Mouse (Mus musculus): ENCODE results near the gene Cfap61.

Cfap61 gene

DNA sequence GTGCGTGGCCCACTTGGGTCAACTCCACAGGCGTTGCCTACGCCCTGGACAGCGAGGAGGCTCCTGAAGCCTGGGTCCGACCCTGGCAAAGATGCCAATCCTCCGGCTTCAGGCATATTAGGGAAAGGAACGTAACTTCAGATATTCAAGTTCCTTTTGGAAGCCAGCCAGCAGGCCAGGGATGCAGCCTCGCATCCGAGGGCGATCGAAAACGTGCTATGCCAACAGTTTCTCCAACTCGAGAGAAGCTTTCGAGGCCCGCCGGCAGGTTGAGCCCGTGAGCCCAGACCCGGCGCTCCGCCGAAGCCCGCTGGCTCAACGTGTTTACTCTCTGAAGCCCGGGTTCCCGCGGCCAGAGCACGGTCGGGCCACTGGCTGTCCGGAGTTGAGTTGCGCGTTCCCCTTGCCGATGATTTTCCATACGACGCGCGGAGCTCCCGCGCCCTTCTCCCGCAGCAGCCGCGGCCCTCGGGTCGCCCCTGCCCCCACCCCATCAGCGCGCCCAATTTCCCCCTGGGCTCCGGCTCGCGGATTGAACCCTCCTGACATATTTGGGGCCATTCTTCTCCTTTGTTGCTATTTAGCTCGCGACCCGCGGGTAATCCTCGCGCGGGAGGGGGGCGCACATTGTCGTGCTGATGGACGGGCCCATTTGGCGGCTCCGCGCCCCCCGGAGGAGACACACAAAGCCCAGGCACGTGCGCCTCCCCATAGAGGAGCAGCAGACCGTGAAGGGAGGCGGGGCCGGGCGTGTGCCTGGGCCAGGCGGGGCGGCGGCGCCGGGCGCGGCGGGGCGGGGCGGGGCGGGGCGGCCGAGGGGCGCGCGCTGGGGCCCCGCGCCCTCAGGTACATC lies 286.7 kb downstream of the Cfap61 start, which contains the start of gene Insm1:
Gene Insm1, plus strand, starts transcription at position 846 of the 853 bp plus-strand sequence.
- no peak for DNase-seq (ENCODE audit: low read depth)

DNA sequence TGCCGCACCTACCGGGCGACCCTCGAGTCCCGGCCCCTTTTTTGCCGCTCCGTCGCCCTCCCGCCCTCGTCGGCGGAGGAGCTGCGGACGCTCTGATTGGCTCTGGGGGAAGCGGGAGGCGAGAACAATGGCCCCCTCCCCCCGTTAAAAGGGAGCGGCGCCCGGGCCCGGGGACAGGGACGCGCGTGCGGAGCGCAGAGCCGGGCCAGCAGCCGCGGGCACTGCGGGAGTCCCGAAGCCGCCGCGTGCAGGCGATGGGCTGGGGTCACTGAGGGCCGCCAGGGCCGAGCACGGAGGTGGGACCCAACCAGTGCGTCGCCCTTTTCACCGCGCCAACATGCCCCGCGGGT lies 287.3 kb downstream of the Cfap61 start:
- DNase-seq (ENCODE audit: low read depth) = no peak

DNA sequence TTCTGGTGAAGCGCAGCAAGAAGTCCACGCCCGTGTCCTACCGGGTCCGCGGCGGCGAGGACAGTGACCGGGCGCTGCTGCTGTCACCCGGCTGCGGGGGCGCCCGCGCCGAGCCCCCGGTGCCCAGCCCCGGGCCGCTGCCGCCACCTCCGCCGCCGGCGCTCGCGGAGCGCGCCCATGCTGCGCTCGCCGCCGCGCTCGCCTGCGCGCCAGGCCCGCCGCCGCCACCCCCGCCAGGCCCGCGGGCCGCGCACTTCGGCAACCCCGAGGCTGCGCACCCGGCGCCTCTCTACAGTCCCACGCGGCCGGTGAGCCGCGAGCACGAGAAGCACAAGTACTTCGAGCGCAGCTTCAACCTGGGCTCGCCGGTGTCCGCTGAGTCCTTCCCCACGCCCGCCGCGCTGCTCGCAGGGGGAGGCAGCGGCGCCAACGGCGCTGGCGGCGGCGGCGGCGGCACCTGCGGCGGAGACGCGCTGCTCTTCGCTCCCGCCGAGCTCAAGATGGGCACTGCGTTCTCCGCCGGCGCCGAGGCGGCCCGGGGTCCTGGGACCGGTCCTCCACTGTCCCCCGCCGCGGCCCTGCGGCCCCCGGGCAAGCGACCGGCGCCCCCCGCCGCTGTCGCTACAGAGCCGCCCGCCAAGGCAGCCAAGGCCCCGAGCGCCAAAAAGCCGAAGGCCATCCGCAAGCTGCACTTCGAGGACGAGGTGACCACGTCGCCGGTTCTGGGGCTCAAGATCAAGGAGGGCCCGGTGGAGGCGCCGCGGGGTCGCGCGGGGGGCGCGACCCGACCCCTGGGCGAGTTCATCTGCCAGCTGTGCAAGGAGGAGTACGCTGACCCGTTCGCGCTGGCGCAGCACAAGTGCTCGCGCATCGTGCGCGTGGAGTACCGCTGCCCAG lies 287.9 kb downstream of the Cfap61 start:
- no peak for DNase-seq (ENCODE audit: low read depth)

DNA sequence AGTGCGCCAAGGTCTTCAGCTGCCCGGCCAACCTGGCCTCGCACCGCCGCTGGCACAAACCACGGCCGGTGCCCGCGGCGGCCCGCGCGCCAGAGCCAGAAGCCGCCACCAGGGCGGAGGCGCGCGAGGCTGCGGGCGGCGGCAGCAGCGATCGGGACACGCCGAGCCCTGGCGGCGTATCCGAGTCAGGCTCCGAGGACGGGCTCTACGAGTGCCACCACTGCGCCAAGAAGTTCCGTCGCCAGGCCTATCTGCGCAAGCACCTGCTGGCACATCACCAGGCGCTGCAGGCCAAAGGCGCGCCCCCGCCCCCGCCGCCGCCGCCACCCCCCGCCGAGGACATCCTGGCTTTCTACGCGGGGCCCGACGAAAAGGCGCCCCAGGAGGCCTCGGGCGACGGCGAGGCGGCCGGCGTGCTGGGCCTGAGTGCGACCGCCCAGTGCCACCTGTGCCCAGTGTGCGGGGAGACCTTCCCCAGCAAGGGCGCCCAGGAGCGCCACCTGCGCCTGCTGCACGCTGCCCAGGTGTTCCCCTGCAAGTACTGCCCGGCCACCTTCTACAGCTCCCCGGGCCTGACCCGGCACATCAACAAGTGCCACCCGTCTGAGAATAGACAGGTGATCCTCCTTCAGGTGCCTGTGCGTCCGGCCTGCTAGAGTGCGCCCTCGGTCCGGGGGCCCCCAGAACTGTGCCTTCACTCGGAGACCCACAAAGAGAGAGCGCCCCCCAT lies 288.8 kb downstream of the Cfap61 start:
- no peak for DNase-seq (ENCODE audit: low read depth)

DNA sequence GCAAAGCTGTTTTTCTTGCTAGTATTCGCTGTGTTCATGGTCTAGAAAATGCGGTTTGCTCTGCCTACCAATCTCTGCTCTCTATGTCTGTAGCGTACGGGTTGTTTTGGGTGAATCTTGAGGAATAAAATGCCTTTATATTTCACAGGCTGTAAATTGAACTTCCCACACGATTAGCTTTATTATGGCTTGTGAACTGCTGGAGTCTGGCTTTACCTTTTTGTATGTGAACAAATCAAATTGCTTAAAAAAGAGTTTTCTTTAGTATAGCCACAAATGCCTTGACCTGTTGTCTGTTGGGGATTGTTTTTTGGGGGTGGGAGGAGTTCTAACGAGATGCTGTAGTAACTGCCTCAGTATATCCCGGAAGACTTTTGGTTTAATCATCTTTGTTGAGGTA lies 289.6 kb downstream of the Cfap61 start:
- no peak for DNase-seq (ENCODE audit: low read depth)

DNA sequence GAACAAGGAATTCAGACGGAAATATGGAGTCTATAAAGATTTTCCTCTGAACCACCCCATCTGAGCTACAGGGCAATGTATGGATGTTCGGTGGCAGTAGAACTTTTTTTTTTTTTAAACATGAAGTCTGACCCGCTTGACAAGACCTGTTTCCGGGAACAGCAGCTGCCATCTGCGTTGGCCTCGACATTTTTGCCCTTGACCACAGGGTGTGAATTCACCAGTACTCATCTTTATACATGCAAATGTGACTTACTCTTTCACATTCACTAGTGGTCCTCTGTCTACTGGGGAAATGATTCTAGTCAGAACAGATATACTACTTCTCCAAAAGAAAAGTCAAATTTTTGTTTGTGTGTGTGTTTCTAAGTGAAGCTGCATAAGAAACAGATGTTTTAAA lies 291.2 kb downstream of the Cfap61 start:
- no peak for DNase-seq (ENCODE audit: low read depth)

DNA sequence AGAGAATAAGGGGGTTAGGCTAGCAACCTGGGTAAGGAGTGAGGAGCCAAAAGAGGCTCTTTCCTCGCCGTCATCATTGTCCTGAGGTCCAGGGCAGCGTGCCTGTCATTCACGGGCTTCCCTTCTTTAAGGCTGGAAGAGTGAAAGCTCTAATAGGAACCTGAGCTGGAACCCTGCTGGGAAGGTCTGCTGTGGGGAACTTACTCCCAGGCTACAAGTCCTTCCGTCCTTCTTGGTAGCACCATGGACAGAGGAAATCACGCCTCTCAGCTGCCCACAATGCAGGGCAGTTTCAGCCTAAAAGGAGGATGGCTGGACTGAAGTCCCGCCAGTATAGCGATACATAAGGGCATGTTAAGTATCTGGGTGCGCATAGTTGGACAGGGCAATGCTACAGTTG lies 291.9 kb downstream of the Cfap61 start:
- DNase-seq (ENCODE audit: low read depth) = no peak

DNA sequence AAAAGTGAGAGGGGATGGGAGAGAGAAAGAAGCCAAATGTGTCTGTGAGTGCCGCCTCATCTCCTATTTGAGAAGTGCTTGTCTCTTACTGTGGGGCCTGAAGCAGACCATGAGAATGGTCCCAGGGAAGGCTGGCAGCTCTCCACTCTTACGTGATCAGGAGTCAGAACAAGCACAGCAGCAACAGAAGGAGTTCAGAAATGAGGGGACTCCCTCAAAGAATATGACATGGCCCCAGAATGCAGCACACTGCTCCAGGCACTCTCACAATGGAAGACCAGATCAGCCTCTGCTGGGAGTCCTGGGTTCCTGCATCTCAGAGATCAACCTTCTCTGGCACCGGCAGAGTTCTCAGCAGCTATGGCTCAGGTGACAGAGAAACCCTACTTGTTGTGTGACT lies 293.1 kb downstream of the Cfap61 start:
- DNase-seq (ENCODE audit: low read depth) = no peak

DNA sequence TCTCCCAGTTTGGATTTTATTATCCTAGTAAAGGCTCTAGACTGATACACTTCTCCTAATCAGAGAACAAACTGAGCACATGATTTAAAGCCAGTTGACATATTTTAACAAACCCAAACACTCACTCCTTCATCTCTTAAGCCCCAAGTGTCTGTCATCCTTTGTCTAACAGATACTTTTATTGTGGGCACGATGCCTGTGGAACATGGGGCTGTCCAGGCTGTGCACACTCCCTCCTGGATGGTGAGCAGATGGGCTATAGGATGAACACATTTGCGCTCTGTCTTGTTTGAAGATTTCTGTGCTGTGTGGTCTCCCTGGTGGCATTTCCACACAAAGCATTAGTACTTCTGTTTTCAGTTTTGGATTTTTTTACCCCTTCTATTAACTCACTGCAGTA lies 293.9 kb downstream of the Cfap61 start:
- DNase-seq (ENCODE audit: low read depth) = no peak

DNA sequence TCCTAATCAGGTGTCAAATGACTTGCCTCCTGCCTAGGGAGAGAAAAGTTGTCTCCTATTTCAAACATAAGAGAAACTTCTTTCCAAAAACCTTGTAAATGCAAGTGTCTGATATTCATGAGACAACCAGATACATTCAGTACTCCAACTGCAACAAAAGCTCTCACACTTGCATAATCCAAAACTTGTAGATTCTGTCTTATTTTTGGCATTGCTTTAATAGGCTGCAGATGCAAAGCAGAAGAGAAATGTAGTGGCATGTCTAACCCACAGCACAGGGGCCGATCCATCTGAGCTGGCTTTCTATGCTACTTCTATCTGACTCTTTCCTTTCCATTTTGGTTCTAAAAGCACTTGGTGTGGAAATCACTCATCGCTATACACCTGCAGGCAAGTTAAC lies 296.9 kb downstream of the Cfap61 start:
- no peak for DNase-seq (ENCODE audit: low read depth)

DNA sequence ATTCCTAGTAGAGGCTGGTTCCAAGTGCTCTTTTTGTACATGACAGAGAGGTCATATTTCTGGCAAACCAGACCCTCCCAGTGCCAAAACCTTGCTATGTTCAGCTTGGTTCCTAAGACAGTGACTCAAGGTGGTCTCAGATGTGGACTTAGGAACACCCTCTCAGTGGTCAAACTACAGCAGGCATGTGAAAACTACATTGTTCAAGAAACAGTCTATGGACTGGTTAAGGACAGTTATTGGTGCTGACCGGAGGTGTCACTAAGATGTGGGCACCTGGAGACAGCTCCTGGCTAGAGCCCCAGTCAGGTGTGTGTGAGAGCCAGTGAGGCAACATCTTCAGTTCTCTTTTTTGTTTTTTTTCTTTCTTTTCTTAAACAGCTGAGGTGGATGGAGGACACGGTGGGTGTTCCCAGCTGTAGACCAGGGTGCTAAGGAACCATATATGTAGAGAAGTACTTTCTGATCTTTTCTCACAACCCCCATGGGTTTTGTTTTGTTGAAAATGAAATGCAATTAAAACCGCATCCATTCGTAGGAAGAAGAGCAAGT lies 304.7 kb downstream of the Cfap61 start:
- DNase-seq (ENCODE audit: low read depth) = no peak

DNA sequence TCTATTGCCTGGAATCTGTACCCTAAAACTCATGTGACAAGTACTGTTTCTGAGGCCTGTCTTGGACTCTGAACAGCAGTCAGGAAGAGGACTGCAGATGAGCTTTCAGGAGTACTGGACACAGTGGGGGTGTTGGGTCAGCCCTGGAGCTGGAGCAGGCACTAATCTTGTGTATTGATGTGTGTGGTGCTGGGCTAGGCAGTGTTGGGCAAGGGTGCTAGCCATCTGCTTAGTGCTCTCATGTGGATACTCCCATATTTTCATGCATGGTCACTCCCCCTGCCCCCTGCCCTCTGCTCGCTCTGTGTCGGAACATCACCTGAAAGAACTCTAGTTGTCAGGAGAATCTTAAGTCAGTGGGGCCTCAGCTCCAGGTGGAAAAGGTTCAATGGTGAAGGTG lies 309.5 kb downstream of the Cfap61 start:
- DNase-seq (ENCODE audit: low read depth) = no peak

DNA sequence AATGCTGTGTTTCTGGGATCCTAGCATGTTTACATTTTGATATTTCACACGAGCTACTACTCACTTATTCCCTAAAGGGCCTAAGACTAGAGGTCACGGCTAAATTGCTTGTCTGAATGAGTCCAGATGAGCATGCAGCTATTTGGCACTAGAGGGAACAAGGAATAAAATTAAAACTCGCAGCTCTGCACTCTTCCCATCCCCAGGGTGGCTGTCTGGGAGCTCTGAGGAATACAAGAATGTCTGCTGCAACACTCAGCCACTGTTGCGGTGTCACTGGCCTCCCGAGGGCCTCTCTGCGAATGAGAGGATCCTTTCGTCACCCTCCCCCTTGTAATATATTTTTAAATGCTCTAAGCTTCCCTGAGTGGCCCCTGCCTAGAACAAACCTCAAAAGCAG lies 310.8 kb downstream of the Cfap61 start:
- no peak for DNase-seq (ENCODE audit: low read depth)

DNA sequence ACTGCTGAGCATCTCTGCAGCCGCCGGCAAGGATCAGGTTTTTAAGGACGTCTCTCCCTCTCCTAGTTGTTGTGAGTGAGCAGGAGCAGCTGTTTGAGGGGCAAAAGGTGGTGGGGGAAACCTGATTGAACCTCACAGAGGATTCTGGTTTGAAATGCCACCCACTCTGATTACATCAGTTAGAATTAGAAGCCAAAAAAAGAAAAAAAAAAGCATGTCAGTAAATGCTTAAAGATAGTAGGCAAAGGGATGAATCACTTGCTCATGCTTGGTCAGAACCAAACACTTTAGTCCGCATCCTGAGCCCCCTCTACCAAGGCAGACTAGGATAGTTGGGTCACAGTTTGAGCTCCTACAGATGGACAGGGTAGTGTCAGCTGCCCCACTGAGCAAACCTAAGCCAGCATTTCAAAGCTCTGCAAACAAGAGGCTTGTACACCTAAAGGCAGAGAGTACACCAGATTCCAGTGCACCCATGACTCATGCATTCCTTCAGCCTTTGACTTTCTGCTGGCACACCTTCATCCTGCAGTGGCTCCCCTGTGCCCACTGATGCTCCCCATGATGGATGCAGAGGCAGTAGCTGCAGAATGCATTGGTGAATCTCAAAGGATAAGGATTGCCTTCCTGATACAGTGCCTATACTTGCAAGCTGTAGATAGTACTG lies 312.0 kb downstream of the Cfap61 start:
- no peak for DNase-seq (ENCODE audit: low read depth)

DNA sequence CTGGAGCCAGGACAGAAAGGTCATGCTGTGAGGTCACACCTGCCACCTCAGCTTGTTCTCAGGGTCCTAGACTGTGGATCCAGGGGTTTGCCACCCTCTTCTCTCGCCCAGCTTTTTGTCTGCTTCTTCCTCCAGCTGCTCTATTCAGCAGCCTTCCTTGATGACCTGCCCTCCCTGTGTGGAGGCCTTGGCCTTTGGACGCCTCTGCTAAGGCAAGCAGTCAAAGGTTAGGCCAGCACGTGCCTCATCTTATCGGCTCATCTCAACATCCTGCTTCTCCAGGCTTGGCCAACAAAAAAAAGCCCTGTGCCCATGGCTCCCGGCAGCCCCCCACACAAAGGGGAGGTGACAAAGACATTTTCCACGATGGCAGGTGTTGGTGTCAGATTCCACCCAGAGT lies 313.0 kb downstream of the Cfap61 start:
- no peak for DNase-seq (ENCODE audit: low read depth)

DNA sequence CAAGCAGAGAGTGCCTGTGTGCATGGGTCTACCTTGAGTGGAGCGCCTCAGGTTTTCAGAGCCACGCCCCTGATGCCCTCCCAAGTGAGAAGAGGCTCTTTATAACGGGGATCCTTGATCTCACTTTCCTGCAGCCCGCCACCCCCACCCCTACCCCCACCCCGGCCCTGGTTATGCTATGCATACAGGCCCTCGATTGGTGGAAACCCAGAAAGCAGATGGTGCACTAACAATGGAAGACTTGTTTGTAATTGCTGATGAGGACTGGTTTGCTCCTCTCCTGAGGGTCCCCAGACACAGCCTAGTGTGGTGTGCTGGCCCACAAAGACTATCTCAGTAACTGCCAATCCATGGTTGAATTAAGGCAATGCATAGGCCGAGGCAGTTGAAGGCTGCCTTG lies 314.4 kb downstream of the Cfap61 start:
- no peak for DNase-seq (ENCODE audit: low read depth)

DNA sequence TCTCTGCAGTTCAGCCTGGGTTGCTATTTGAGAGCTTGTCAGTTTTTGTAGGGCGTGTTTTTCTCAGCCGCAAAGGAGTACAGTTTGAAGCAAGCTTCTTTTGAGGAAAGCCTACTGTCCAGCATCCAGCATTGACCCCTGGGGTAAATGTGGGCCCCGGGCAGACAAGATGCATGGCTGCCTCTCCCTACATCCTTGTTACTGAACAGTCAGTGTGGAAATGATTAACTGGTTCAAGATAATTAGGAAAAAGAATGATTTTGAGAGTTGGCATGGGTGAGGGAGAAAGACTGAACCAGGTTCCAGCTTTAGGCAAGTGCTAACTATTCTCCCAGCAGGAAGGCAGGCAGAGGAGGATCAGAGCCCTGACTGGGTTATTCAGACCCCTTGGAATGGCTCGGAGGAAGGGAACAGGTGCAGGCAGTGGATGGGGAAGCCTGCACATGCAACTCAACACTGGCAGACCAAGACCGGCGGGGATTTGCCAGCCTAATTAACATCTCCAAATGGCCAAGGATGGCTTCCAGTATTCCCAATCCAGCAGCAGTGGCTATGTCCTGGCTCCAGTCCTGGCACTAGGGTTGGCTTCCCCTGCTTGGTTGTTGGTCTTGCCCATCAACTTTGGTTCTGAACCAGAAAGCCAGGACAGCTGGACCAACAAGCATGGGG lies 315.8 kb downstream of the Cfap61 start:
- DNase-seq (ENCODE audit: low read depth) = no peak

DNA sequence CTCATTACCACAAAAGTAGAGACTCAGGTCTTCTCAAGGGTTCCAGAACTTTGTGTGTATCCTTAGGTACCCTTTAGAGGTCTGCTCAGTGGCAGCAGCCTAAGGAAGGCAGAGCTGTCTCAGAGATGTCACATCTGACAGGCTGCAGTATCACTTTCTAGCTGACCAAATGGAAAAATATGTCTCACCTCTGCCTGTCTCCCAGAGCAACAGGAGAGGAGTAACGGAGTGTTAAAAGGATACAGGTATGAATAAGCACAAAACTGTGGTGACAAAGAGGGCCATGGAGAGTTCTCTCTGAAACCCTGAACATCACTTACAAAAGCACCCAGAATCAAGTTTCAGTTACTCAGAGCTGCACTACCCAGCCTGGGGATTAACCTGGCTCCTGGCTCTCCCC lies 319.8 kb downstream of the Cfap61 start:
- no peak for DNase-seq (ENCODE audit: low read depth)

DNA sequence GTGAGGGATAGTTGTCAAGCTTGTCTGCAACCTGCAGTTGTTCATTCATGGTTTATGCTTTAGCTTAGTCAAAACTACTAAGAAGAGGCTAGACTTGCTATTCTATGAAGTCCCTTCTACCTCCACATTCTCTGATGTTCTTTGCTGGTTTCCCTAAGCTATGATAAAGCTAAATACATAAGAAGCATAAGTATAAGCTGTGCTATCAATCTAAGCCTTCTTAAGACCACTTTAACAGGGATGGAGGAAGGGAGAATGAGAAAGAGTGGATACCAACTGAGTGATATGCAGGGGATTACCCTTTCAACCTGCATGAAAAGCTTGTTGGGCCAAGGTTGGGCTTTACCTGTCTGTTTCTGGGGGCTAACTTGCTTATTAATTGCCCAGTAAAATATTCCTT lies 321.1 kb downstream of the Cfap61 start:
- no peak for DNase-seq (ENCODE audit: low read depth)

DNA sequence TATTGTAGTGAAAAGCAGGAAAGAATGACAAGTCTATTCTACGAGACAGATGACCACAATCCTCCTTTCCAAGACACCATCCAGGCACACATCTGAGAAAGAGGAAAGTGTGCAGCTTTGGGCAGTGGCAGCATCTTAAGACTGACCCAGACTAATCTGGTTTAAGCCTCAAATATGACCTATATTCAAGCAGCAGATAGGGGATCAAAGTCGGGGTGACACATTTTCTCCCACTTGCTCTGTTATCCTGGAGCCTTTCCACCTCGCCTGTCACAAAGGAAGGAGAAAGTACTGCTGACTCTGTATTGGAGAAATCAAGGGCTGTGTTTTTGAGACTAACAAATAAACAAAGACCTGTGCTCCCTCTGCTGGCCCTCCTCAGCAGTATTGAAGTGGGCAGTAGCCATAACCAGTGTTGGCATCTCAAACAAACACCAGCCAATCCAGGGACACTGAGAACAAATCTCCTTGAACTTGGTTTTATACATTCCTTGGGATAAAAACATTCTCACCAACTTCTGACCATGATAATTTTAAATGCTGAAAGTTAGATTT lies 321.8 kb downstream of the Cfap61 start:
- no peak for DNase-seq (ENCODE audit: low read depth)

DNA sequence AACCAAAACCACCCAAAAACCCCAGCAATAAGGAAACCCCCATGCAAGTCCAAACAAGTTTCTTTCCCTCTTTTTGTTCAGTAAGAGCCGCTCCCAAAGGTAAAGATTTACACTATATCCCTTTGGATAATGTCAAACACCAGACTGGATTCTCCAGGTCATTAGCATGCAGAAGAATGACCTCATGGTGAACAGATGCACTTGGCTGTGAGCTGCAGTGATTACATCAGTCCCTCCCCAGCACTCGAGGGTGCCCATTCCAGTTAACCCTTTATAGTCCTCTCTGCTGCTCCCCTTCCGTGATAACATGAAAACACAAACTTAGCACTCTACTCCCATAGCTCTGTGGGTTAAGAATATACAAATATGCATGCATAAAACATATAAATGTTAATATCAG lies 322.5 kb downstream of the Cfap61 start:
- no peak for DNase-seq (ENCODE audit: low read depth)
